Mouse (Mus musculus) heart, postnatal 36 days (tissue): ENCODE data around the gene Dcst2. TPM values are rescaled to one million over a fixed set of nuclear protein-coding genes. Genes with fewer than 3 reads are reported as not detected.

Experiments
- DNase-seq, 2 experiments: peaks; one replicate each; pipeline ENCODE4 v3.0.0; 2021 to 2022
- intact Hi-C: fragments of 180-260 bp; cut with DNase I; formaldehyde crosslinking; loops from one replicate; pipeline ENCODE4 v1.15.1; 2025
- total RNA-seq, 2 experiments: library from RNA; stranded (reverse); gene quantifications; 2 replicates each; pipeline ENCODE4 v1.2.3; 2021

The Dcst2 gene
- total RNA-seq, 2 experiments from 2014 or later = not detected

DNA sequence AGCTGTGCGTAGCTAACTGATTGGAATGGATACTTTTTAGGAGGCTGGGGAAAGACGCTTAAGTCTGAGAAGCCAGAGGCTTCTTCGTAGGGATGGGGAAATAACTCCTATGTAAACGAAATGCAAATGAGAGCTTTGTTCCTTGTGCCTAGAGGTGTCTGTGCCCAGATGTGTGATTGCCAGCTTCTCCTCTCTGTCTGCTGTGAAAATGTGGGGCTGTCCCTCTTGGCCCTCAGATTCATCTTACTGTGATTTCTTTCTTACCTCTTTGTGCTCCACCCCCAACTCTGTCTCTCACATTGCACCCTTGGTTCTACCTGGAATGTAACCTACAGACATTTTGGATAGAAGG, 34.9 kb downstream of the Dcst2 start:
- intact Hi-C loops = loop anchor here (2.0 to 5.0 kb wide), 3 partner anchors 14 to 91 kb away; partner anchors contain the start of gene Flad1
- DNase-seq = no peak

GRCm38 (mm10) chr3:89401329-89401728, 39.6 kb downstream of the Dcst2 start:
- intact Hi-C loops = no loop called here
- no peak for DNase-seq

- no peak for DNase-seq
- intact Hi-C loops = no loop called here
Observed at GRCm38 (mm10) chr3:89402693-89403092, 40.9 kb downstream of the Dcst2 start, which contains the start of gene Lenep. Gene Lenep (minus strand): TSS chr3:89402793.

- no peak for DNase-seq
- intact Hi-C loops = no loop called here
Observed at GRCm38 (mm10) chr3:89406887-89407286, 45.1 kb downstream of the Dcst2 start.

- DNase-seq = no peak
Observed at GRCm38 (mm10) chr3:89408448-89408847, 46.7 kb downstream of the Dcst2 start.

DNA sequence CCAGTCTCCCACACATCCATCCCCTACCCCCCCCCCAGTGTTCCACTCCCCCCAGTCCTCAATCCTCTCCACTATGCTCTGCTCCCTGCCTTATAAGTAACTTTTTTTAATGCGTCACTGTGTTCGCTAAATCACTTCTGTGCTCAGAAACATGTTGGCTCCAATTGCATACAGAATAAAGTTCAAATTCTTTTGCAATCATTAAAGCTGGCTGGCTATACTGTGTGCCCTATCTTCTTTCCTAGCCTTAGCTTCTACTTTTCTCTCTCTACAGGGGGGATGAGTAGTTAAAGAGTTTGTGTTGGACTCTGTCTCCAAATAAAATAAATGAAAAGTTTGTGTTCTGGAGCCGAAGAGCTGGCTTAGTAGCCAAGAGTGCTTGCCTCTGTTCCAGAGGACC, 47.9 kb downstream of the Dcst2 start:
- intact Hi-C loops = loop anchor here (2.0 kb wide), 1 partner anchor 13 kb away; no protein-coding TSS in a partner anchor

More at GRCm38 (mm10) chr3:89408448-89408847, 46.7 kb downstream of the Dcst2 start:
- intact Hi-C loops = no loop called here

DNA sequence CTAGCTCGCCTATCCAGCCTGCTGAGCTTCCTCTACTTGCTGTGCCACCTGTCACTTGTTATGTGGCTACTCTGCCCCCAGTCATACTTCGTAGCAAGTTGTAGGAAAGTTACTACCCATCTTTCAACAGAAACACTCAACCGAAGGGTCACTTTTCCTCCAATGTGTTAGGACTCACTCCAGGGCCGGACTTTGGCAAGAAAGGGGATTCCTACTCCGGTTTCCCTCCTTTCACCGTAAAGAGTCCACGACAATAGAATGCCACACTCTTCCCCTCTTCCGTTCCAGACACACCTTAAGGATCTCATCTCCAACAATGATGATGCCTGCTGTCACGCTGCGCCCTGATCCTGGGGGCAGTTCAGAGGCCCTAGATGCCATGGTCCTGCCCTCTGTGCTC, 49.1 kb downstream of the Dcst2 start:
- intact Hi-C loops = loop anchor here (2.0 kb wide), 1 partner anchor 14 kb away; no protein-coding TSS in a partner anchor

More for the DNA sequence above, 47.9 kb downstream of the Dcst2 start:
- no peak for DNase-seq

GRCm38 (mm10) chr3:89411490-89412393, 50.0 kb downstream of the Dcst2 start, which contains the start of gene Flad1:
Gene Flad1 (minus strand): TSS chr3:89411870.
- peak; percentile 100 for DNase-seq

More for the DNA sequence above, 49.1 kb downstream of the Dcst2 start:
- no peak for DNase-seq

DNA sequence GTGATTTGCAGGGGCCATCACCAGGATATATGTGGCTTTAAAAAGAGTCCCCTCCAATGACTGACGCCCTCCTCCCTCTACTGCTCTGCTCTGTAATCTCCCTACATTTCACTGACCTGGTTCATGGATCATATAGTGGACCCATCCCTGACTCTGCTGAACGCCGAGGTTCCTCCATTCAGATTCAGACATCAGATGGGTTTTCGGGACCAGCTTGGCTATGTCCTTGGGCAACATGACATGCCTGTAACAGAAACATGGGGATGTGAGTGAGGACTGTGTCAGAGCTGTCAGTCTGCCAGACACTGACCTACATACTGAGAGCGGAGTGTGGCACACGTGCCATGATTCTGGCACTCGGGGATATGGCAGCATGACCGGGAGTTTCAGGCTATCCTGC, 54.4 kb downstream of the Dcst2 start:
- intact Hi-C loops = no loop called here
- DNase-seq = no peak

More at GRCm38 (mm10) chr3:89411490-89412393, 50.0 kb downstream of the Dcst2 start, which contains the start of gene Flad1:
- intact Hi-C loops = loop anchor here (2.0 kb wide), 1 partner anchor 15 kb away; no protein-coding TSS in a partner anchor

DNA sequence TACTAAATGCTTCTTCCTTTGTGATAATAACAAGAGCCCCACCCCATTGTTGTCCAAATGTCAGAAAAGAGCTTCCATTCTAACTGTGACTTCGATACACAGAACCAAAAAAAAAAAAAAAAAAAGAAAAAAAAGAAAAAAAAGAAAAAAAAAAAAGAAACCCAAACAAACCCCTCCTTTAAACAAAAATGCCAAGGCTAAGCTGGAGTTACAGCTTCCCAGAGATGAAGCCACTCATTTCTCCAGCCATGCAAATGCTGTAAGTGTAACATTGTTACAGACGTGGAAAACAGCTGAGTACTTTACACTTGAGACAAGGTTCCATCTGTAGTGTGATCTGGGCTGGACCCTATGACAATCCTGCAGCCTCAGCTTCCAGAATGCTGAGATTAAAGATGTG, 55.4 kb downstream of the Dcst2 start:
- no peak for DNase-seq
- intact Hi-C loops = no loop called here

- DNase-seq = no peak
- intact Hi-C loops = no loop called here
Observed at GRCm38 (mm10) chr3:89417840-89418169, 56.0 kb downstream of the Dcst2 start.

DNA sequence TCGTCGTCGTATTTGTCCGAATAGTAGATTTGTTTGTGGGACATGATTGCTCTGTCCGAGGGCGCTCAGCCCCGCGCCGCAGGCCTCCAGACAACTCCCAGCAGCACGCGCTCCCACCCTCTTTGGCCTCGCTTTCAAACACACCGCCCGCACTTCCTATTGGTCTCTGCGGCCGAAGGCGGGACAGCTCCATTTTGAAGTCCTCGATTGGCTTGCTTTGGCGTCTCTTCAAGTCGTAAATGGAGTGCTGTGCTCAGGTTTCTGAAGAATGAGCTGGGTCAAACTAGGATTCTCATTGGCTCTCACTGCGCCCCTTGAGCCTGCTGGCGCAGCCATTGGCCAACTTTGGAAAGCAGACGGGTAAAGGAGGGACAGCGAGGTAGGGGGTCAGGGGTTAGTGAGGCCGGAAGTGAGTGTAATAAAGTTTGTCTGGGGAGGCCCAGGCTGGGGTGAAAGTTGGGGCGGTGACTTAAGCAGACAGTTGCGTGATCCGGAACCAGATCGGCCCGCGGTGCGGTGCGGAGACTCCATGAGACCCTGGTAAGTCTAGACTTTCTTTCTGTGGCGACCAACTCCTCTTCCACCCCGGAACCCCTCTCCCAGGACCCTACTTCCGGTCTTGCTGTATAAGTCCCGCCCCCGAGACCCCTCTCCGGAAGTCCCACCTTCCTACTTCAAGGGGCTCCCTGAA, 56.5 kb downstream of the Dcst2 start, which contains the start of the genes Cks1b and Shc1:
TSS of gene Cks1b (minus strand) at position 214 of the 691 bp plus-strand sequence.
TSS of gene Shc1 (plus strand) at position 274 of the 691 bp plus-strand sequence.
- DNase-seq = peak; percentile 90 to 91
- intact Hi-C loops = no loop called here

- peak; percentile 79 to 80 for DNase-seq
- intact Hi-C loops = no loop called here
Observed at GRCm38 (mm10) chr3:89418861-89419250, 57.1 kb downstream of the Dcst2 start.

DNA sequence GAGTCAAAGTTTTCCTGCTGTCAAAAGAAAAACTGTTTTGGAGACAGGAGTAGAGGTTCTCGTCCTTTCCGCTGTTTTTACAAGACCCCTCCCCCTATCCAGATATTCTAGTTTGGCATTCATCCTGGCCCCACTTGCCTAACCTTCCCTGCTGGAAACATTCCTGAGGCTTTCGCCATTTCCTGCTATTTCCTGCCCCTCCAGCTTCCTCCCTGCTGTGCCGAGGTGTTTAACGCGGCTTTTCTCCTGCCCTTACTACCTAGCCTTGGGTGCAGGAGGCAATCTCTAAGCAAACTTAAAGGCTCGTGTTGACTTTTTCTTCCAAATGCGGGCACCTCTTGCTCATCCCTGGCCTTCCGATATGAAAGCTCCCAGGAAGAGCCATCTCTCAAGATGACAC, 57.8 kb downstream of the Dcst2 start:
- peak; percentile 63 to 77 for DNase-seq
- intact Hi-C loops = no loop called here

- intact Hi-C loops = loop anchor here (2.0 kb wide), 1 partner anchor 17 kb away; the partner anchor contains the start of gene Pbxip1
- no peak for DNase-seq
Observed at GRCm38 (mm10) chr3:89419981-89420380, 58.2 kb downstream of the Dcst2 start.

DNA sequence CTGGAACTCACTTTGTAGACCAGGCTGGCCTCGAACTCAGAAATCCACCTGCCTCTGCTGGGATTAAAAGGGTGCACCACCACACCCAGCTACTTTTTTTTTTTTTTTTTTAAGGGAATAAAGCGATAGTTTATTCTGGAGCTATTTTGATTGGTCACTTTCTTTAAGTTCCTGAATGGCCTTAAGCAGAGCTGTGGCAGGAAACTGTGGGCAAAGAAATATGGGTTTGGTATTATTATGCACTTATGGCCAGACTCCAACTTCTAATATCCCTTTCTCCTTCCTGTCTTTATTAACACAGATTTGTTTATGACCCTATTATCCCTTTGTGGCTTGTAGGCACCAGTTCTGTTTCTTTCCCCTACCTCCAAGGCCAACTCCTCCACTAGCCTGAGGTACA, 58.6 kb downstream of the Dcst2 start:
- no peak for DNase-seq
- intact Hi-C loops = loop anchor here (2.0 kb wide), 1 partner anchor 16 kb away; the partner anchor contains the start of gene Pbxip1

DNA sequence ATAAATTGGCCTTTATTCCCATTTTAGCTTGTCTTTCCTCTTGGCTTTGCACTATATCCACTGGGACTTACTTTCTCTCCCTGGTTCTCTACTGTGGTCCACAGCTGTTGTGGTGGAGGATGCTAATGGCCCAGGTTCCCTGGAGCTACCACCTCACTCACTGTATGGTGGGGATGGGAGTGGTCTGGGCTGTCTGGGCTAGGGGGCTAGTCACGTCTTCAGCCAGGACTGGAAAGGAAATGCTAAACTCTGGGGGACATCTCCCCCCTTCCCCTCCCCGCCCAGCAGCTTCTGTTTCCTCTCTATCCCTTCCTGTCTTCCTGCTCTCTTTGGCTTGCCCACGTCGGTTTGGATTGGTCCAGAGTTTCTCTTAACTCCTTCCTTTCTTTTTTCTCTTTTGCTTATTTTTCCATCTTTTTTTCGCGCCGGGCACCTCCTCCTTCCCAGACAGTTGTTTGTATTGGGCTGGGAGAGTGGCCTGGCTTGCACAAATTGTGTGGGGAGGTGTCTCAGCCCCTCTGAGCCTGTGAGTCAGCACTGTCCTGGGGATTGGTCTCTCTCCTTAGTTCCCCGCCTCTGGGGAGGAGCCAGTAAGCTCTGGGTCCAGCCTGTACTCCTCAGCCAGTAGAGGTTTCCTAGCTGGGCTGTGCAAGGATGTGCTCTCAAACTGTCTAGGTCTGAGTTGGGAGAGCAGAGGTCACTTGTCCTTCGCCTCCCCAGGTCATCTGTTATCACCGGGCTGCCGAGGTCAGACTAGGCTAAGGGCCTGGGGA, 59.4 kb downstream of the Dcst2 start:
- intact Hi-C loops = loop anchor here (2.0 kb wide), 1 partner anchor 16 kb away; the partner anchor contains the start of gene Pbxip1
- peak; percentile 74 to 82 for DNase-seq

GRCm38 (mm10) chr3:89421810-89422473, 60.2 kb downstream of the Dcst2 start:
- DNase-seq = no peak
- intact Hi-C loops = loop anchor here (2.0 kb wide), 1 partner anchor 15 kb away; the partner anchor contains the start of gene Pbxip1

- no peak for DNase-seq
- intact Hi-C loops = no loop called here
Observed at GRCm38 (mm10) chr3:89422556-89423205, 60.9 kb downstream of the Dcst2 start.
